Mouse (Mus musculus): ENCODE measurements around the gene Glrp1. TPM values are rescaled to one million over a fixed set of nuclear protein-coding genes. Genes with fewer than 3 reads are reported as not detected.

Glrp1 gene
- polyA plus RNA-seq, 2 experiments: not detected

DNA sequence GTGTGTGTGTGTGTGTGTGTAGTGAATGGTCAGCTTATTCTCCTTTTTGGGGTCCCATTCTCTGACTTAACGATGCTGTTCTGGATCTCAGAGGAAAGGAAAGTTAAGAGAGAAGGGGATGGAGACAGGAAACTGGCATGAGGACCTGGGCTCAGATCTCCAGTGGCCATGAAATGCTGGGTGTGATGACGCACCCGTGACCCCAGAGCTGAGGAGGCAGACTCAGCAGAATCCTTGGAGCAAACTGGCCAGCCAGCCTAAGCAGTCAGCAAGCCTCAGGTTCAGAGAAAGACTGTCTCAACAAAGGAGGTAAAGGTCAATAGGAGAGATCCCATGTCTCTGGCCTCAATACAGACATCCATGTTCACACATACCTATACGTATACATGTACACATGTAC lies 40.1 kb downstream of the Glrp1 start:
- no peak overlapping the region for H3K27ac ChIP-seq (replicated peaks; ENCODE audit: low read depth, low read length)
- H3K4me3 ChIP-seq (replicated peaks; ENCODE audit: low read length): no peak overlapping the region
- ATAC-seq (ENCODE audit: low FRiP score, low read depth): no peak
- H3K27me3 ChIP-seq (ENCODE audit: control insufficient read depth, insufficient read depth, low read length): no peaks in the 10 kb centered on the region
- H3K4me1 ChIP-seq (ENCODE audit: control insufficient read depth, insufficient read depth, low read length): peaks cover 7% of the 10 kb centered on the region; the same call in 1 of the 2 replicates
- no peaks in the 10 kb centered on the region for H3K36me3 ChIP-seq (ENCODE audit: control insufficient read depth, insufficient read depth, low read length)
- no peak overlapping the region for H3K4me2 ChIP-seq (replicated peaks; ENCODE audit: low read depth, low read length, severe bottlenecking)
- 87% methylated on average over 4 of the region's 4 CpGs for WGBS
- H3K9ac ChIP-seq (ENCODE audit: low read depth, low read length, severe bottlenecking): no peak overlapping the region
- DNase-seq (ENCODE audit: low spot score): no peak
- no peaks in the 10 kb centered on the region for H3K9me3 ChIP-seq (ENCODE audit: control insufficient read depth, low read length)
- TF ChIP-seq POLR2A (IDR thresholded peaks at IDR 0.05; ENCODE audit: borderline replicate concordance, extremely low read depth, insufficient read depth, insufficient read length): no peak

DNA sequence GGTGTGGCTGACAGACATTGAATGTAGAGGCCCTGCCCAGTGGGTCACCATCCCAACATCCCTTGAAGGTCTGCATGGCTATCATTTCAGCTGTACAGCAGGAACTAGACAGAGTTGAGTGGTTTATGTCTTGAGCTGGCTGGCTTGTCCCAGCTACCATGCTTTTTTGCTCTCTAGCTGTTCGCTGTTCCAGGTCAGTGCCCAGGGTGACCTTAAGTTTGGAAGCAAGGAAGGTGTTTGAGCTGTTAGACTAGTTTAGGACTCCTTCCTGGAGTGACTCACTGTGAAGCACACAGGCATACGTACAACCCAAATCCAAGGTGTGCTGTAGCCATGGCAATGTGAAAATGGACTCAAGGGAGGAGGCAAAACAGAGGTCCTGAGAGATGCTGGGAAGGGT lies 41.5 kb downstream of the Glrp1 start:
- no peaks in the 10 kb centered on the region; the same call in 1 of the 2 replicates for H3K4me1 ChIP-seq (ENCODE audit: control insufficient read depth, insufficient read depth, low read length)
- no peaks in the 10 kb centered on the region for H3K36me3 ChIP-seq (ENCODE audit: control insufficient read depth, insufficient read depth, low read length)
- WGBS: 95% methylated on average over 2 of the region's 2 CpGs
- H3K9me3 ChIP-seq (ENCODE audit: control insufficient read depth, low read length): no peaks in the 10 kb centered on the region
- no peak for TF ChIP-seq POLR2A (IDR thresholded peaks at IDR 0.05; ENCODE audit: borderline replicate concordance, extremely low read depth, insufficient read depth, insufficient read length)
- no peak overlapping the region for H3K27ac ChIP-seq (replicated peaks; ENCODE audit: low read depth, low read length)
- ATAC-seq (ENCODE audit: low FRiP score, low read depth): no peak
- H3K27me3 ChIP-seq (ENCODE audit: control insufficient read depth, insufficient read depth, low read length): no peaks in the 10 kb centered on the region
- no peak overlapping the region for H3K9ac ChIP-seq (ENCODE audit: low read depth, low read length, severe bottlenecking)
- no peak overlapping the region for H3K4me2 ChIP-seq (replicated peaks; ENCODE audit: low read depth, low read length, severe bottlenecking)
- no peak for DNase-seq (ENCODE audit: low spot score)
- H3K4me3 ChIP-seq (replicated peaks; ENCODE audit: low read length): no peak overlapping the region

DNA sequence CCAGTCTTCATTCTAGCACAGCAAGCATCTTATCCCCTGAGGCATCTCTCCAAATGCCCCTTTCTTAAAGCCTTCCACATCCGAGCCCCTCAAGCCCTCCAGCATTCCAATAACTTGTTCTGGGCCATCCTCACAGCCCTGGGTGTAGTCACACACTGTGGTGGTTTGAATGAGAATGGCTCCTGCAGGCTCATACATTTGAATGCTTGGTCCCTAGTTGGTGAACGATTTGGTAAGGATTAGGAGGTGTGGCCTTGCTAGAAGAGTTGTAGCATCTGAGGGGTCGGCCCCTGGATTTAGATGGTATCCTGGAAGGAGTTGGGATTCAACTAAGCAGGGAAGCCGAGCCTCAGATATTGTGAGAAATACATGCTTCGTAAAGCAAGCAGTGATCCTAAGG lies 42.0 kb downstream of the Glrp1 start:
- no peaks in the 10 kb centered on the region for H3K27me3 ChIP-seq (ENCODE audit: control insufficient read depth, insufficient read depth, low read length)
- DNase-seq (ENCODE audit: low spot score): no peak
- peaks cover 4% of the 10 kb centered on the region for H3K4me1 ChIP-seq (ENCODE audit: control insufficient read depth, insufficient read depth, low read length)
- no peak for TF ChIP-seq POLR2A (IDR thresholded peaks at IDR 0.05; ENCODE audit: borderline replicate concordance, extremely low read depth, insufficient read depth, insufficient read length)
- no peak overlapping the region for H3K9ac ChIP-seq (ENCODE audit: low read depth, low read length, severe bottlenecking)
- H3K27ac ChIP-seq (replicated peaks; ENCODE audit: low read depth, low read length): no peak overlapping the region
- ATAC-seq (ENCODE audit: low FRiP score, low read depth): no peak
- WGBS: 81% methylated on average over 5 of the region's 5 CpGs
- no peak overlapping the region for H3K4me3 ChIP-seq (replicated peaks; ENCODE audit: low read length)
- no peaks in the 10 kb centered on the region for H3K9me3 ChIP-seq (ENCODE audit: control insufficient read depth, low read length)
- no peaks in the 10 kb centered on the region for H3K36me3 ChIP-seq (ENCODE audit: control insufficient read depth, insufficient read depth, low read length)
- H3K4me2 ChIP-seq (replicated peaks; ENCODE audit: low read depth, low read length, severe bottlenecking): no peak overlapping the region

DNA sequence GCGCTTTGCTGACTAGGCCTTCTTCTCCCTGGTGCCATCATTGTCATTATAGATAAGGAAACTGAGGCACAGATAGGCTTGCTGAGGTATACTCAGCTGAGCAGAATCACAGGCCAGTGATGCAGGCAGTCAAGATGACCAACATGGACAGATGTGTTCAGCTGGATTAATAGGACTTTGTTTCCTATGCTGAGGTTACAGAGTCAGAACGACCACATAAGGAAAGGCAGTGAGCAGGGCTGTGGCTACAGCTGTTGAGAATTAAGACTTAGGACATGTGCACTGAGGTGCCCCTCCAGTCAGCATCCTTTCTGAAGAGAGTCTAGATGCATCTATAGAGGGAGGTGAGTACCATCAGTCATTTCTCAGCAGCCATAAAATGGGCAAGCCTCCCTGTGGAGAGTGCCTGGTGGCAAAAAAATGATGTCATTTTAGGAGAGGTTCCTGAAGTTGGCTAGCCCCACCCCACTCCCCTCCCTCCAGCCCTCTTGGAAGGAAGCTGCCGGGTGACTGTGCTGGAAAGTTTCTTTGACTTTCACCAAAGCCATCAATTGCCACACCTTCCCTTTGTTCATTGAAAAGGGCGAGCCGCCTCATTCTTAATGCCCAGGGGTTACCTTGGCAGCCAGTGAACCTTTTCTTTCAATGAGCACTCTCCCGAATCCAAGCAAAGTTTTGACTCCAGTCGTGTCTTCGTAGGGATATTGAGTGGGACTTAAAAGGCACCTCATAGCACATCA lies 43.4 kb downstream of the Glrp1 start:
- H3K4me2 ChIP-seq (replicated peaks; ENCODE audit: low read depth, low read length, severe bottlenecking): no peak overlapping the region
- no peaks in the 10 kb centered on the region for H3K27me3 ChIP-seq (ENCODE audit: control insufficient read depth, insufficient read depth, low read length)
- no peak for ATAC-seq (ENCODE audit: low FRiP score, low read depth)
- H3K4me3 ChIP-seq (replicated peaks; ENCODE audit: low read length): no peak overlapping the region
- no peak for DNase-seq (ENCODE audit: low spot score)
- no peaks in the 10 kb centered on the region for H3K36me3 ChIP-seq (ENCODE audit: control insufficient read depth, insufficient read depth, low read length)
- no peaks in the 10 kb centered on the region for H3K9me3 ChIP-seq (ENCODE audit: control insufficient read depth, low read length)
- no peak overlapping the region for H3K9ac ChIP-seq (ENCODE audit: low read depth, low read length, severe bottlenecking)
- WGBS: 64% methylated on average over 8 of the region's 8 CpGs
- H3K27ac ChIP-seq (replicated peaks; ENCODE audit: low read depth, low read length): no peak overlapping the region
- H3K4me1 ChIP-seq (ENCODE audit: control insufficient read depth, insufficient read depth, low read length): peaks cover 12% of the 10 kb centered on the region
- TF ChIP-seq POLR2A (IDR thresholded peaks at IDR 0.05; ENCODE audit: borderline replicate concordance, extremely low read depth, insufficient read depth, insufficient read length): no peak

DNA sequence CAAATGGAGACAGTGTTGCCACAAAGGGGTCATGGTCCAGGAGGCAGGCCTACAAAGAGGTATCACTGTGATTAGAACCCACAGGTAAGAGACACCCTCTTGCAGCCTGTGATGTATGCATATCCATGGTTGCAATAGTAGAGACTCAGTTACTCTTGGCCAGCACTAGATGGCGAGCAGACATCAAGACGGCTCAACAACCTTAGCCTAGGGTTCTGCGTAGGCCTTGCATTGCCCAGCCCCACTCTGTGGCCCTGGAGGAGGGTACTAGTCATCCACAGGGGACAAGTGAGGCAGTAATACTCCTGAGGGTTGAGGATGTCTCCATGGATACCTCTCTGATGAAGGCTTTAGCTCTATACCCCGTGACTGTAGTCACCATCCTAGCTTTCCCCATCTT lies 44.1 kb downstream of the Glrp1 start:
- 0 out of 2 replicates have a peak, but pooled peaks have one; percentile 29 for ATAC-seq (ENCODE audit: low FRiP score, low read depth)
- no peaks in the 10 kb centered on the region for H3K9me3 ChIP-seq (ENCODE audit: control insufficient read depth, low read length)
- no peak for DNase-seq (ENCODE audit: low spot score)

More for the DNA sequence above, 44.1 kb downstream of the Glrp1 start:
- no peak for TF ChIP-seq POLR2A (IDR thresholded peaks at IDR 0.05; ENCODE audit: borderline replicate concordance, extremely low read depth, insufficient read depth, insufficient read length)
- Histone ChIP-seq H3K4me1 (ENCODE audit: control insufficient read depth, insufficient read depth, low read length) (peaks cover 12% of the 10 kb centered on the region), H3K9ac (ENCODE audit: low read depth, low read length, severe bottlenecking) (no peak overlapping the region), H3K36me3 (ENCODE audit: control insufficient read depth, insufficient read depth, low read length) (no peaks in the 10 kb centered on the region), H3K27me3 (ENCODE audit: control insufficient read depth, insufficient read depth, low read length) (no peaks in the 10 kb centered on the region), H3K4me2 (replicated peaks; ENCODE audit: low read depth, low read length, severe bottlenecking) (no peak overlapping the region), H3K4me3 (replicated peaks; ENCODE audit: low read length) (no peak overlapping the region), H3K27ac (replicated peaks; ENCODE audit: low read depth, low read length) (no peak overlapping the region)
- 76% methylated on average over 4 of the region's 4 CpGs for WGBS

All from limb, embryonic 14.5 days (tissue).